Mouse (Mus musculus) hindbrain, embryonic 12.5 days (tissue): ENCODE results near the gene Nrg3. TPM values are rescaled to one million over a fixed set of nuclear protein-coding genes. Genes with fewer than 3 reads are reported as not detected.

Experiments used
- ATAC-seq: fragments of 200-750 bp; cut with Nextera tagmentation; 2 replicates; pipeline ENCODE4 v1.8.0; 2017; ENCODE audit warnings: moderate TSS enrichment; ENCODE audit not compliant: low FRiP score
- H3K27ac ChIP-seq: fragments of 300-500 bp; sonication (generic); 2 replicates; pipeline ENCODE4 v1.5.1; 2016; ENCODE audit warnings: mild to moderate bottlenecking
- H3K27me3 ChIP-seq: fragments of 300-500 bp; sonication (generic); 2 replicates; pipeline ENCODE4 v1.6.1; 2016; ENCODE audit warnings: mild to moderate bottlenecking
- H3K36me3 ChIP-seq: fragments of 300-500 bp; sonication (generic); 2 replicates; pipeline ENCODE4 v1.6.1; 2016; ENCODE audit warnings: mild to moderate bottlenecking
- H3K4me1 ChIP-seq: fragments of 300-500 bp; sonication (generic); 2 replicates; pipeline ENCODE4 v1.6.1; 2016
- H3K4me2 ChIP-seq: fragments of 300-500 bp; sonication (generic); replicated peaks from 2 replicates; pipeline ENCODE4 v1.6.1; 2016; ENCODE audit warnings: mild to moderate bottlenecking
- H3K4me3 ChIP-seq: fragments of 300-500 bp; sonication (generic); 2 replicates; pipeline ENCODE4 v1.5.1; 2016; ENCODE audit warnings: mild to moderate bottlenecking
- H3K9ac ChIP-seq: fragments of 300-500 bp; sonication (generic); 2 replicates; pipeline ENCODE4 v1.6.1; 2016; ENCODE audit warnings: mild to moderate bottlenecking, moderate library complexity
- H3K9me3 ChIP-seq: fragments of 300-500 bp; sonication (generic); replicated peaks from 2 replicates; pipeline ENCODE4 v1.6.1; 2016; ENCODE audit warnings: mild to moderate bottlenecking
- whole genome bisulfite sequencing: fragments of 180-500 bp; shearing (Covaris S2); methylation state at CpG from one replicate; pipeline ENCODE4 v1.1.7; 2016; 5-methylcytosine and 5-hydroxymethylcytosine counted together
- polyA plus RNA-seq: library from polyadenylated mRNA; unstranded; fragments of >200 nt; fragmentation: Nextera tagmentation; extraction: Ambion mirVana; gene quantifications from 2 replicates; pipeline ENCODE4 v1.2.1, GENCODE M21; 2016

Nrg3 gene
- polyA plus RNA-seq, 1 experiment from 2014 or later: 4.6 TPM

GRCm38 (mm10) chr14:39356251-39356650 is 116.6 kb downstream of the Nrg3 start:
- Histone ChIP-seq H3K27ac (no peak overlapping the region), H3K9ac (no peak overlapping the region), H3K4me2 (no peak overlapping the region), H3K9me3 (no peaks in the 10 kb centered on the region), H3K36me3 (no peaks in the 10 kb centered on the region), H3K4me1 (no peaks in the 10 kb centered on the region), H3K27me3 (no peaks in the 10 kb centered on the region), H3K4me3 (no peak overlapping the region)
- no peak for ATAC-seq
- 88% methylated on average over 2 of the region's 2 CpGs for WGBS

DNA sequence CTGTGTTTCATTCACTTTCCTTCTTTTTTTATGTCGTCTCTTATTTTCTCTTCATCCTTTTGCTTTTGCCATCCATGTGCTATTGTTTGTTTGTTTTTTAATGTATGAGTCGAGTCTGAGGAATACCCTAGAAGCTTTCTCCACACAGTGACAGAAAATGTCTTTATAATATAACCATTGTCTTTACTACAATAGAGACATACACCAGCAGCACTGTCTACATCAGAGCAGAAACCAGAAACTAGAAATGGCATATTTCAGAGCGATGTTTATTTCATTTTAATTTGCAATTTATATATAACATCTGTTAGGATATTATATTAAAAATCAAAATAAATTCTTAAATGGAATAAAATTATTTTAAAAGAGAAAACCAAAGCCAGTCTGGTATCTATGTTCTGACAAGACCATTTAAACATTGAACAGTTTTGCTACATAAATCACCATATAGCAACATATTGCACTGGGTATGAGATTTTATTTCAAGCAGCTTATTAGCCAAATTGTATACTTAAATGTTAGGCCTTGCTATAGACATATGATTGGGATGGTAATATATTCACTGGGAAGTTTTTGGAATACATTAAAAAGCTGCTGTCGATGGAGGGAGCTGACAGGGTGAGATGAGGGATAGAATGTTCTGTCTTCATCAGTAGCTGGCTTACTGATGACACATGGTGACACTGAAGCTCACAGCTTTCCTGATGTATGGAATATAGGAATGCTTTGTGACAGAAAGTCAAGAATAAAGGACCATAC is 120.7 kb downstream of the Nrg3 start:
- Histone ChIP-seq H3K27me3 (no peaks in the 10 kb centered on the region), H3K27ac (no peak overlapping the region)

GRCm38 (mm10) chr14:39317424-39318110 is 155.3 kb downstream of the Nrg3 start:
- H3K9ac ChIP-seq: no peak overlapping the region
- no peak overlapping the region for H3K4me2 ChIP-seq
- no peak for ATAC-seq
- 84% methylated on average over 4 of the region's 4 CpGs for WGBS
- H3K36me3 ChIP-seq: no peaks in the 10 kb centered on the region
- H3K4me3 ChIP-seq: no peak overlapping the region
- H3K27ac ChIP-seq: no peak overlapping the region
- no peaks in the 10 kb centered on the region for H3K9me3 ChIP-seq
- no peaks in the 10 kb centered on the region for H3K27me3 ChIP-seq
- no peaks in the 10 kb centered on the region for H3K4me1 ChIP-seq

More for the DNA sequence above, 120.7 kb downstream of the Nrg3 start:
- no peak overlapping the region for H3K4me2 ChIP-seq
- no peaks in the 10 kb centered on the region for H3K9me3 ChIP-seq
- no peaks in the 10 kb centered on the region for H3K36me3 ChIP-seq
- 76% methylated on average over 4 of the region's 4 CpGs for WGBS
- no peak for ATAC-seq
- H3K4me3 ChIP-seq: no peak overlapping the region
- no peak overlapping the region for H3K9ac ChIP-seq
- H3K4me1 ChIP-seq: no peaks in the 10 kb centered on the region

DNA sequence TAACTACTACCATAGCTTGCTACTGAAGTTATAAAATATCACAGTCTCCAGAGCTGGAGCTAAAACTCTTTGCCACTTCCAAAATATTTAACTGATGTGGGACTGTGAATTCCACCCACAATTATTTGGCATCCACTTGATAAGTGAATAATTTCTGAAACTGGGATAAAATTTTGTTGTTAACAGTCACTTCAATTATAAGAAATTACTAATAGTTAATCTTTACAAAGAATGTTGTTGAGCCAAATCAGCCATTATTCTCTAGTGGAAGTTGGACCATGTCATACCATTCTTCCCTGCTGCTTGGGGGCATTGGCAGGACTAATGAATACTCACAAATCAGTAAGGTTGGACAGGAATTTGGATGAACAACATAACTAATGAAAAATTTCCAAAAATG is 158.8 kb downstream of the Nrg3 start:
- Histone ChIP-seq H3K27me3 (no peaks in the 10 kb centered on the region), H3K36me3 (no peaks in the 10 kb centered on the region), H3K4me1 (no peaks in the 10 kb centered on the region), H3K27ac (no peak overlapping the region), H3K9me3 (no peaks in the 10 kb centered on the region), H3K9ac (no peak overlapping the region), H3K4me2 (no peak overlapping the region), H3K4me3 (no peak overlapping the region)
- no peak for ATAC-seq

DNA sequence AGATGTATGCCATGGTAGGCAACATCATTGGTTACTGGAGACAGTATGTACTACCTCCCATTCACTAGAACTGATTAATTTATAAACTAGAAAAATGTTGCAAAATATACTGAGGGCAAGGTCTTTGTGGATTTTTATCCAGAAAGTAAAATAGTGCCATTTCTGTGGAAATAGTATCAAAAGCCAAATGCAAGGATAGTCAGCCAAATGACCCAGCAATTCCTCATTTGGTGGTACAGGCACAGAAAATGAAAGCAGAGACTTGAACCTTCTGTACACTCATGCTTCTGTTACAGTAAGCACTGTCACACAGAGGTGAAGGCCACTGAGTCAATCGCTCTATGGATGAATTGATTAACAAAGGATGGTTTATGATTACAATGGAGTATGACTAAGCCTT is 207.8 kb downstream of the Nrg3 start:
- Histone ChIP-seq H3K4me1 (no peaks in the 10 kb centered on the region), H3K4me2 (no peak overlapping the region), H3K27ac (no peak overlapping the region), H3K27me3 (no peaks in the 10 kb centered on the region), H3K4me3 (no peak overlapping the region), H3K9ac (no peak overlapping the region), H3K36me3 (no peaks in the 10 kb centered on the region), H3K9me3 (no peaks in the 10 kb centered on the region)
- ATAC-seq: no peak
- 88% methylated on average over 1 of the region's 1 CpGs for WGBS

DNA sequence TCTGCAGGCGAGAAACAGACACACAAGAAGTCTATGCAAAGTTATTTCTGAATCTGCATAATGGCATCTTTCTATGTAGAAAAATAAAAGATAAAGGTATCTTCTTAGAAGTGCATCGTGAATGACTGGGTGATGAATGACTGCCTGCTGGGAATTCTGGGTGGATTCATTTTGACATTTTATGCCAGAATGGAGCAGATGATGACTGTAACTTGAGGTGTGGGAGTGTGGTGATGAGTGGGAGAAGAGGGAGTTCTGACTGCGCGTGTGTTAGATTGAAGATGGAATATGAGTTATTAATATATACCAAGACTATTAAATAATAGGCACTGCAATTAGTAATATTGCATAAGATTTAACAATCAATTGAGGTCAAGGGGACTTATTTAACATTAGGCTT is 208.5 kb downstream of the Nrg3 start:
- Histone ChIP-seq H3K4me2 (no peak overlapping the region), H3K27ac (no peak overlapping the region), H3K4me1 (no peaks in the 10 kb centered on the region), H3K27me3 (no peaks in the 10 kb centered on the region), H3K36me3 (no peaks in the 10 kb centered on the region), H3K4me3 (no peak overlapping the region), H3K9me3 (no peaks in the 10 kb centered on the region), H3K9ac (no peak overlapping the region)
- ATAC-seq: no peak
- WGBS: 89% methylated on average over 4 of the region's 4 CpGs

- WGBS: 84% methylated on average over 1 of the region's 1 CpGs
- no peaks in the 10 kb centered on the region for H3K9me3 ChIP-seq
- no peak overlapping the region for H3K4me2 ChIP-seq
- no peaks in the 10 kb centered on the region for H3K36me3 ChIP-seq
- H3K27ac ChIP-seq: no peak overlapping the region
- H3K9ac ChIP-seq: no peak overlapping the region
- H3K4me3 ChIP-seq: no peak overlapping the region
- no peaks in the 10 kb centered on the region for H3K4me1 ChIP-seq
- ATAC-seq: no peak
- H3K27me3 ChIP-seq: no peaks in the 10 kb centered on the region
Measured at GRCm38 (mm10) chr14:39261016-39261415, 211.9 kb downstream of the Nrg3 start.

- 58% methylated on average over 1 of the region's 1 CpGs for WGBS
- H3K4me3 ChIP-seq: no peak overlapping the region
- H3K9me3 ChIP-seq: no peaks in the 10 kb centered on the region
- no peaks in the 10 kb centered on the region for H3K4me1 ChIP-seq
- H3K4me2 ChIP-seq: no peak overlapping the region
- no peak overlapping the region for H3K9ac ChIP-seq
- H3K27me3 ChIP-seq: no peaks in the 10 kb centered on the region
- H3K36me3 ChIP-seq: no peaks in the 10 kb centered on the region
- no peak for ATAC-seq
- no peak overlapping the region for H3K27ac ChIP-seq
Measured at GRCm38 (mm10) chr14:39255391-39255790, 217.5 kb downstream of the Nrg3 start.

DNA sequence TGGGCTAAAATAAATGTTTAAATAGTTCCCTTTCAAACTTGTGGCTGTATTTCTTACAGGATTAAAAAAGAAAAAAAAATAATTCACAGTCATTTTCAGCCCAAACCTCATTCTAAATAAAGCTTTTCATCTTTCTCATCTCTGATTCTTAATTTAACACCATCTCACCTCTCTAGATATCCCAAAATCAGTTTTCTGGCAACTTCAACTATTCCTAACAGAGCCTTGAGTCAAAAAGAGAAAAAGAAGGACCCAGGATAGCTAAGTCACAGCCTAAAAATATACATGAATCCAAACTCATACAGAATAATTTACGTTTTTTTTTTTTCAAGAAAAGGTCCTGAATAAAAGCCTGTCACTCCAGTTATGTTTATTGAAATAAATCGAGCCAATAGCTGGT is 232.6 kb downstream of the Nrg3 start:
- no peak overlapping the region for H3K4me3 ChIP-seq
- no peak overlapping the region for H3K4me2 ChIP-seq
- ATAC-seq: no peak
- no peaks in the 10 kb centered on the region for H3K9me3 ChIP-seq
- no peaks in the 10 kb centered on the region for H3K4me1 ChIP-seq
- no peaks in the 10 kb centered on the region for H3K36me3 ChIP-seq
- H3K27me3 ChIP-seq: no peaks in the 10 kb centered on the region
- H3K27ac ChIP-seq: no peak overlapping the region
- 74% methylated on average over 2 of the region's 2 CpGs for WGBS
- H3K9ac ChIP-seq: no peak overlapping the region

- WGBS: 67% methylated on average over 1 of the region's 1 CpGs
- Histone ChIP-seq H3K27me3 (no peaks in the 10 kb centered on the region), H3K27ac (no peak overlapping the region), H3K36me3 (no peaks in the 10 kb centered on the region), H3K9ac (no peak overlapping the region), H3K9me3 (no peaks in the 10 kb centered on the region), H3K4me2 (no peak overlapping the region), H3K4me3 (no peak overlapping the region), H3K4me1 (no peaks in the 10 kb centered on the region)
- ATAC-seq: no peak
Measured at GRCm38 (mm10) chr14:39211472-39211871, 261.4 kb downstream of the Nrg3 start.

- Histone ChIP-seq H3K4me2 (no peak overlapping the region), H3K4me3 (no peak overlapping the region), H3K4me1 (no peaks in the 10 kb centered on the region), H3K36me3 (no peaks in the 10 kb centered on the region), H3K9me3 (no peaks in the 10 kb centered on the region), H3K9ac (no peak overlapping the region), H3K27me3 (no peaks in the 10 kb centered on the region), H3K27ac (no peak overlapping the region)
- WGBS: 83% methylated on average over 5 of the region's 5 CpGs
- ATAC-seq: no peak
Measured at GRCm38 (mm10) chr14:39191946-39192345, 280.9 kb downstream of the Nrg3 start.

DNA sequence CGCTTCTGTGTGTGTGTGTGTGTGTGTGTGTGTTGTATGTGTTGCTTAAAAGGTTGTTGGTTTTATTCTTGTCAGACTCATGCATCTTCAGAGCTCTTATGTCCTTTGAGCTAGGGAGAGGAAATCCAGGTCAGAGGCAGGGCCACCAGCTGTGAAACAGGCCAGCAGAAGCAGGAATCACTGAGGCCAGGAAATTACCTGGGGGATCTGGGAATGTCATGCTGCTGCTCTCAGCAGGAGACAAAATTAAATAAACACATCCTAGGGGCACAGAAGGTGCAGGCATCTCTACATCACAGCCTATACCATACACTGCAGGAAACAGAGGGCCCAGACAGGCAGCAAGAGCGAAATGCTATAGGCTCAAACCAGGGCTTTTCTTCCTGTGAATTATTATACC is 299.2 kb downstream of the Nrg3 start:
- no peaks in the 10 kb centered on the region for H3K36me3 ChIP-seq
- H3K9me3 ChIP-seq: no peaks in the 10 kb centered on the region
- ATAC-seq: peak; percentile 64; the same call in 1 of the 2 replicates
- WGBS: 58% methylated on average over 2 of the region's 2 CpGs
- peak overlapping the region; percentile 13; the same call in 1 of the 2 replicates for H3K27ac ChIP-seq
- H3K4me1 ChIP-seq: 0 out of 2 replicates have a peak, but pooled peaks cover 2% of the 10 kb centered on the region
- H3K4me2 ChIP-seq: no peak overlapping the region
- H3K4me3 ChIP-seq: no peak overlapping the region
- no peaks in the 10 kb centered on the region for H3K27me3 ChIP-seq
- H3K9ac ChIP-seq: no peak overlapping the region

DNA sequence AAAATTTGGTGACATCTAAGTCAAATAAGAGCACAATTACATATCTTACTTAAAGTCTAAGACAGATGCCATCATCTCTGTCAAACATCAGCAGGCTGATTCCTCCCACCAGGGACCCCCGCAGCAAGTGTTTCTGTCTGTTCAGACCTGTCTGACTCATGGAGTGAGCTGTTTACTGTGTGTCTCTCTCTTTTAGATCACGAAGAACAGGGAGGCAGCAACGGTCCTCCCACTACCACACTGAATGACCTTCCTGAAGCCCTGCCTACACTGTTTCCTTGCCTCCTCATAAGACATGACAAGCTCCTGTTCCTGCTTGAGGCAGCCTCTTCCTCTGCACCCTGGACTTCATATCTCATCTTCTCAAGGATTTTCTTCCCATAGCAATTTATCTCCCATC is 312.7 kb downstream of the Nrg3 start:
- Histone ChIP-seq H3K27me3 (no peaks in the 10 kb centered on the region), H3K4me3 (no peak overlapping the region), H3K27ac (no peak overlapping the region), H3K4me1 (no peaks in the 10 kb centered on the region), H3K36me3 (no peaks in the 10 kb centered on the region), H3K4me2 (no peak overlapping the region), H3K9me3 (no peaks in the 10 kb centered on the region), H3K9ac (no peak overlapping the region)
- ATAC-seq: no peak
- 88% methylated on average over 3 of the region's 3 CpGs for WGBS
